ENCODE assay signal across 15 mouse cellular contexts in the genomic region with DNA sequence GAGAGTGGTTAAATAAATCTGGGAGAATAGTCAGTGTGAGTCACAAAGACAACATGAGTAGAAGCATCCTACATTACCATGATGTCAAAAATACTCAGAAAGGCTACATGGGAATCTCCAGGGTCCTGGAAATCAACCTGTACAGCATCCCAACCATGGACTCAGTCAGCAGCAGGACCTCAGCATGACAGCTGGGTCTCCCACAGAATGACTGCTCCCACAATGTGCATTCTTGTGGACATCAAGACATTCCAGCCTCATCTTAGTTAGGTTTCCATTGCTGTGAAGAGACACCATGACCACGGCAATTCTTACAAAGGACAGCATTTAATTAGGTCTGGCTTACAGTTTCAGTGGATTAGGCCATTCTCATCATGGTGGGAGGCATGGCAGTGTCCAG.
"Had no signal": no experiment of that assay in that cellular context is flagged by ENCODE, and none has a peak within 500 bp of the region (broad histone marks: within the 10 kb centered on the region; RNA-seq: fewer than 3 reads in every experiment).

No protein-coding gene starts in this region.

- DNase-seq: retina, postnatal 1 day; right cerebral cortex, adult 18-20 months; right cerebral cortex, postnatal 14 days; right cerebral cortex, postnatal 25 days; right cerebral cortex, postnatal 4 days; spleen, adult 18-20 months; thymus, adult 2 months; thymus, postnatal 14 days; thymus, postnatal 25 days; thymus, postnatal 36 days; thymus, postnatal 4 days had no signal

- H3K27me3 ChIP-seq: neural tube, embryonic 12.5 days; neural tube, embryonic 13.5 days; neural tube, embryonic 15.5 days; stomach, embryonic 15.5 days had no signal

- H3K4me3 ChIP-seq: neural tube, embryonic 12.5 days; neural tube, embryonic 13.5 days; neural tube, embryonic 15.5 days; stomach, embryonic 15.5 days had no signal

- H3K36me3 ChIP-seq: neural tube, embryonic 12.5 days; neural tube, embryonic 13.5 days; neural tube, embryonic 15.5 days; stomach, embryonic 15.5 days had no signal

- H3K4me2 ChIP-seq: neural tube, embryonic 12.5 days; neural tube, embryonic 13.5 days; neural tube, embryonic 15.5 days; stomach, embryonic 15.5 days had no signal
